8 mouse cellular contexts compared by ENCODE assay signal in genomic region chr9:61369316-61370273, GRCm38 (mm10). TPM values are rescaled to one million over a fixed set of nuclear protein-coding genes. Genes with fewer than 3 reads are reported as not detected.
DNase-seq lines count a peak whose midpoint lies in the region; ATAC-seq and TF ChIP-seq lines count a peak whose summit lies in the region.

No protein-coding gene starts in this region.

- DNase-seq in spleen, adult 18-20 months: peak; percentile 29 to 50
- DNase-seq in spleen, adult 12 weeks (ENCODE audit: low spot score): no peak
- DNase-seq in cerebellum, adult 2 months: peak; percentile 70 to 74
- peak; percentile 81 for DNase-seq in forelimb bud, embryonic 11.5 days (ENCODE audit: low read depth, low spot score)
- peak; percentile 42 to 65 for DNase-seq in urinary bladder, postnatal 4 days (ENCODE audit: low spot score in 2 of 2)

- no peaks in the 10 kb centered on the region for H3K27me3 ChIP-seq in cerebellum, adult 2 months (ENCODE audit: control insufficient read depth, insufficient read depth, low read length)
- H3K27me3 ChIP-seq in intestine, embryonic 16.5 days (replicated peaks; ENCODE audit: control insufficient read depth, insufficient read depth, low read length): no peaks in the 10 kb centered on the region; the same call in 1 of the 2 replicates
- peaks cover 82% of the 10 kb centered on the region for H3K27me3 ChIP-seq in liver, embryonic 15.5 days

- H3K4me3 ChIP-seq in cerebellum, adult 2 months (replicated peaks; ENCODE audit: insufficient read depth, low read depth, low read length): peak overlapping the region; percentile 32
- peak overlapping the region; percentile 35 for H3K4me3 ChIP-seq in intestine, embryonic 16.5 days (ENCODE audit: low read length)
- H3K4me3 ChIP-seq in liver, embryonic 15.5 days (replicated peaks): peak overlapping the region; percentile 70
- peak overlapping the region; percentile 8; the same call in 1 of the 2 replicates for H3K4me3 ChIP-seq in olfactory bulb, adult 2 months (ENCODE audit: insufficient read depth, low read depth, low read length)

- ATAC-seq in intestine, embryonic 16.5 days: no peak
- no peak for ATAC-seq in liver, embryonic 15.5 days (ENCODE audit: insufficient read depth)

- H3K27ac ChIP-seq in cerebellum, adult 2 months (ENCODE audit: insufficient read depth, low read length): 0 out of 2 replicates have a peak overlapping the region, but pooled peaks have one; percentile 1
- H3K27ac ChIP-seq in intestine, embryonic 16.5 days (ENCODE audit: low read length): peak overlapping the region; percentile 43
- H3K27ac ChIP-seq in liver, embryonic 15.5 days (replicated peaks): no peak overlapping the region
- no peak overlapping the region for H3K27ac ChIP-seq in olfactory bulb, adult 2 months (ENCODE audit: insufficient read depth, low read depth, low read length)

- no peak for TF ChIP-seq POLR2A in cerebellum, adult 2 months (IDR thresholded peaks at IDR 0.05; ENCODE audit: borderline replicate concordance, insufficient read depth, low read length)
- no peak for TF ChIP-seq POLR2A in olfactory bulb, adult 2 months (IDR thresholded peaks at IDR 0.05; ENCODE audit: insufficient read depth, low read depth, low read length)

- peak overlapping the region; percentile 65 for H3K4me2 ChIP-seq in intestine, embryonic 16.5 days (ENCODE audit: low read depth, low read length)
- H3K4me2 ChIP-seq in liver, embryonic 15.5 days: peak overlapping the region; percentile 58

- TF ChIP-seq CTCF in cerebellum, adult 2 months (IDR thresholded peaks at IDR 0.05; ENCODE audit: borderline replicate concordance, insufficient read depth, low read depth, low read length): no peak
- no peak for TF ChIP-seq CTCF in olfactory bulb, adult 2 months (IDR thresholded peaks at IDR 0.05; ENCODE audit: insufficient read depth, low read depth, low read length)

- 7% methylated on average over 45 of the region's 45 CpGs for WGBS in cerebellum, adult 2 months
- under 1% methylated on average over 45 of the region's 45 CpGs for WGBS in intestine, embryonic 16.5 days
- WGBS in liver, embryonic 15.5 days (ENCODE audit: insufficient replicate concordance): 1% methylated on average over 45 of the region's 45 CpGs
- 13% methylated on average over 45 of the region's 45 CpGs for WGBS in olfactory bulb, adult 2 months

- no peaks in the 10 kb centered on the region for H3K36me3 ChIP-seq in intestine, embryonic 16.5 days (ENCODE audit: control insufficient read depth, insufficient read depth, low read length)
- no peaks in the 10 kb centered on the region for H3K36me3 ChIP-seq in liver, embryonic 15.5 days (replicated peaks)

- H3K9ac ChIP-seq in intestine, embryonic 16.5 days (ENCODE audit: low read depth, low read length): peak overlapping the region; percentile 56
- no peak overlapping the region for H3K9ac ChIP-seq in liver, embryonic 15.5 days

- H3K4me1 ChIP-seq in cerebellum, adult 2 months (ENCODE audit: control insufficient read depth, insufficient read depth, low read length): no peaks in the 10 kb centered on the region
- peaks cover 37% of the 10 kb centered on the region for H3K4me1 ChIP-seq in intestine, embryonic 16.5 days (ENCODE audit: control insufficient read depth, insufficient read depth, low read length)
- peaks cover 66% of the 10 kb centered on the region for H3K4me1 ChIP-seq in liver, embryonic 15.5 days (replicated peaks)
- peaks cover 15% of the 10 kb centered on the region for H3K4me1 ChIP-seq in olfactory bulb, adult 2 months (ENCODE audit: control insufficient read depth, insufficient read depth, low read length)

- no peaks in the 10 kb centered on the region for H3K9me3 ChIP-seq in intestine, embryonic 16.5 days (ENCODE audit: control insufficient read depth, low read length)
- no peaks in the 10 kb centered on the region for H3K9me3 ChIP-seq in liver, embryonic 15.5 days (replicated peaks)

RNA-seq across cellular contexts. Expression of gene Tle3, which starts 2.6 kb away (rescaled TPM):
- polyA plus RNA-seq in cerebellum, adult 2 months (2012; rRNA removed): 50.6 and 62.0 TPM in 2 replicates
- 15.9 and 18.8 TPM in 2 replicates for polyA plus RNA-seq in intestine, embryonic 16.5 days (2015; fragmentation: Nextera tagmentation; extraction: Ambion mirVana)
- 3.0 and 4.0 TPM in 2 replicates for polyA plus RNA-seq in liver, embryonic 15.5 days (2015; fragmentation: Nextera tagmentation; extraction: Ambion mirVana)
- not detected in 2 replicates for polyA plus RNA-seq in olfactory bulb, adult 2 months (2012; ENCODE audit: insufficient read depth, insufficient read length, low replicate concordance, missing spikeins)

Comparison
In these comparisons a context has a peak if more than half of its experiments do, and no peak if none do; other contexts are left out.
1. H3K27ac ChIP-seq: peak in cerebellum, adult 2 months (single experiment) and intestine, embryonic 16.5 days (single experiment); none in liver, embryonic 15.5 days (single experiment) and olfactory bulb, adult 2 months (single experiment).
2. H3K4me3 ChIP-seq: peak in every context shown above with its lines; median percentile 70 in liver, embryonic 15.5 days; 35 in intestine, embryonic 16.5 days; 32 in cerebellum, adult 2 months; 8 in olfactory bulb, adult 2 months.